8 mouse cellular contexts compared by ENCODE assay signal in the genomic region with DNA sequence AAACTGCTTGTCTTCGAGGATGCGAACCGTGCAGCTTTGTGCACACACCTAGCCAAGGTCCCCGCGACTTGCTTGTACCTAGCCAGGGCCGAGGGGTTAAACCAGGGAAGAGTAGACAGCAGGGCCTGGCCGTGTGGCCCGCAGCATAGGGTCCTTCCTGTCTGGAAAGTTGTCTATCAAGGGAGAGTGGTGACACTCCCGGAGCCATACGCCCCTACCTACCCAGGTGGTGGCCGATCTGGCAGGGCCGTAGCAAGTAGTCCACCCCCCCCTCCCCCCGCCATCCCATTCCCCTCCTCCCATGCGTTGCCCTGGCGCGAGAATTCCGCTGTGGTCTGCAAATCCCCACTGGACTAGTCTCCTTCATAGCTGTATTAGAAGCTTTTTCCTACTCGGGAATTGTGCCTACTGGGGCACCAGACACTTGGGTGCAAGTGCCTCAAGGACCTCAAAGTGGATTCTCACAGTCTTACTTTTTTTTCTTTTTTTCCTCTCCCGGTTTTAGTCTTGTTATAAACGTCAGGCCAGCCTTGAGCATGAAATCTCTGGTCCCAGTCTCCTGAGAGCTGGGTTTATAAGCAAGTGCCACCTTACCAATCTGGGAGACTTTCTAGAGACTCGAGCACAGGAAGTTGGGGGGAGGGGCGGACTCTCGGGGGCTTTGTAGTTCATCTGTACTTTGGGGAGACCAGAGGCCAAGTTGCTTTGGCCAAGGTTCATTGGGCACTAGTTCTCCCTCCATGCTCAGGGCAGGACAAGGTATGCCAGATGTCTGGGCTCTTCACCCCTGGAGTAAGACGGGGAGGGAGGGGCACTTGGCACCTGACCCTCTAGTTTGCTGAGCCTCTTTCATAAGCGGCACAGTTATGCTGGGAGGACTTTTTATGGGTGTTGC. TPM values are rescaled to one million over a fixed set of nuclear protein-coding genes. Genes with fewer than 3 reads are reported as not detected.
DNase-seq lines count a peak whose midpoint lies in the region; ATAC-seq and TF ChIP-seq lines count a peak whose summit lies in the region.

No protein-coding gene starts in this region.

- DNase-seq in adrenal gland, adult (ENCODE audit: inconsistent age in 2 of 2, low spot score in 1 of 2): peak; percentile 45 to 80
- DNase-seq in adrenal gland, postnatal 25 days: no peak
- peak; percentile 40 for DNase-seq in Muller cell, postnatal 12 days (ENCODE audit: inconsistent ontology term)
- peak; percentile 70 for DNase-seq in forebrain, embryonic 11.5 days (ENCODE audit: low spot score)
- DNase-seq in liver, embryonic 11.5 days (ENCODE audit: low spot score): peak; percentile 63
- peak; percentile 80 for DNase-seq in thymus, postnatal 25 days

- H3ac ChIP-seq in myocyte (ENCODE audit: control insufficient read depth, insufficient read length): peak overlapping the region; percentile 28

- H3K4me1 ChIP-seq in forebrain, embryonic 11.5 days (replicated peaks; ENCODE audit: control insufficient read depth, insufficient read depth, low read length): peaks cover 27% of the 10 kb centered on the region
- H3K4me1 ChIP-seq in hindbrain, embryonic 16.5 days (ENCODE audit: control insufficient read depth, insufficient read depth, low read depth, low read length): peaks cover 27% of the 10 kb centered on the region
- H3K4me1 ChIP-seq in liver, embryonic 11.5 days (replicated peaks; ENCODE audit: control insufficient read depth, insufficient read depth, low read length): peaks cover 15% of the 10 kb centered on the region

- ATAC-seq in forebrain, embryonic 11.5 days (replicated peaks; ENCODE audit: low FRiP score): peak; percentile 51
- no peak for ATAC-seq in hindbrain, embryonic 16.5 days
- ATAC-seq in liver, embryonic 11.5 days (replicated peaks; ENCODE audit: low FRiP score): peak; percentile 19; the same call in 1 of the 2 replicates

- H3K27me3 ChIP-seq in forebrain, embryonic 11.5 days (ENCODE audit: control insufficient read depth, insufficient read depth, low read length): no peaks in the 10 kb centered on the region
- no peaks in the 10 kb centered on the region for H3K27me3 ChIP-seq in hindbrain, embryonic 16.5 days (replicated peaks; ENCODE audit: control insufficient read depth, insufficient read depth, low read length)
- no peaks in the 10 kb centered on the region for H3K27me3 ChIP-seq in liver, embryonic 11.5 days (replicated peaks; ENCODE audit: control insufficient read depth, insufficient read depth, low read length)
- no peaks in the 10 kb centered on the region for H3K27me3 ChIP-seq in myocyte (ENCODE audit: control insufficient read depth, insufficient read depth, insufficient read length)

- H3K4me3 ChIP-seq in forebrain, embryonic 11.5 days (ENCODE audit: low read depth, low read length): peak overlapping the region; percentile 84
- peak overlapping the region; percentile 78 for H3K4me3 ChIP-seq in hindbrain, embryonic 16.5 days (ENCODE audit: low read length)
- H3K4me3 ChIP-seq in liver, embryonic 11.5 days (ENCODE audit: low read depth, low read length): peak overlapping the region; percentile 85
- H3K4me3 ChIP-seq in myocyte: peak overlapping the region; percentile 83

- H3K9me3 ChIP-seq in forebrain, embryonic 11.5 days (ENCODE audit: control insufficient read depth, low read length): no peaks in the 10 kb centered on the region
- no peaks in the 10 kb centered on the region for H3K9me3 ChIP-seq in hindbrain, embryonic 16.5 days (ENCODE audit: control insufficient read depth, low read length)
- H3K9me3 ChIP-seq in liver, embryonic 11.5 days (ENCODE audit: control insufficient read depth, low read length): no peaks in the 10 kb centered on the region

- H3K9ac ChIP-seq in forebrain, embryonic 11.5 days (ENCODE audit: low read length): peak overlapping the region; percentile 85
- H3K9ac ChIP-seq in hindbrain, embryonic 16.5 days (ENCODE audit: low read depth, low read length): peak overlapping the region; percentile 79
- peak overlapping the region; percentile 89 for H3K9ac ChIP-seq in liver, embryonic 11.5 days (ENCODE audit: low read depth, low read length)

- peak overlapping the region; percentile 85 for H3K4me2 ChIP-seq in forebrain, embryonic 11.5 days (ENCODE audit: low read depth, low read length, severe bottlenecking)
- H3K4me2 ChIP-seq in hindbrain, embryonic 16.5 days (ENCODE audit: low read length): peak overlapping the region; percentile 88
- peak overlapping the region; percentile 85 for H3K4me2 ChIP-seq in liver, embryonic 11.5 days
- H3K4me2 ChIP-seq in myocyte (ENCODE audit: low read depth): peak overlapping the region; percentile 85

- WGBS in forebrain, embryonic 11.5 days: 2% methylated on average over 25 of the region's 25 CpGs
- WGBS in hindbrain, embryonic 16.5 days: 2% methylated on average over 17 of the region's 25 CpGs
- WGBS in liver, embryonic 11.5 days: 5% methylated on average over 25 of the region's 25 CpGs

- H3K79me2 ChIP-seq in myocyte (ENCODE audit: control insufficient read depth, insufficient read depth): peaks cover 24% of the 10 kb centered on the region

- peak overlapping the region; percentile 62; the same call in 1 of the 2 replicates for H3K27ac ChIP-seq in forebrain, embryonic 11.5 days (ENCODE audit: low read depth, low read length)
- peak overlapping the region; percentile 82 for H3K27ac ChIP-seq in hindbrain, embryonic 16.5 days (ENCODE audit: low read depth, low read length)
- H3K27ac ChIP-seq in liver, embryonic 11.5 days (ENCODE audit: low read depth, low read length): peak overlapping the region; percentile 76

- no peak for TF ChIP-seq POLR2A in myocyte (IDR thresholded peaks at IDR 0.05; ENCODE audit: insufficient read length, low read depth)

- H3K36me3 ChIP-seq in forebrain, embryonic 11.5 days (ENCODE audit: control insufficient read depth, insufficient read depth, low read length): no peaks in the 10 kb centered on the region
- no peaks in the 10 kb centered on the region for H3K36me3 ChIP-seq in hindbrain, embryonic 16.5 days (ENCODE audit: control insufficient read depth, insufficient read depth, low read length)
- no peaks in the 10 kb centered on the region for H3K36me3 ChIP-seq in liver, embryonic 11.5 days (ENCODE audit: control insufficient read depth, insufficient read depth, low read length)
- no peaks in the 10 kb centered on the region for H3K36me3 ChIP-seq in myocyte (ENCODE audit: control insufficient read depth, insufficient read depth)

TF ChIP-seq in myocyte, 11 proteins besides CTCF, POLR2A, EP300 and RAD21:
- TF ChIP-seq E2F4 (IDR thresholded peaks at IDR 0.05; ENCODE audit: insufficient read depth) (no peak), MAX (IDR thresholded peaks at IDR 0.05; ENCODE audit: low read depth) (no peak), SRF (IDR thresholded peaks at IDR 0.05; ENCODE audit: control insufficient read depth, insufficient read length, low read depth) (no peak), USF1 (IDR thresholded peaks at IDR 0.05; ENCODE audit: low read depth) (no peak), MYOG (IDR thresholded peaks at IDR 0.05; ENCODE audit: control insufficient read depth in 1 of 3, insufficient read depth in 1 of 3, insufficient read length in 2 of 3, low read depth in 2 of 3) (no peak), REST (IDR thresholded peaks at IDR 0.05; ENCODE audit: insufficient read depth, insufficient read length) (no peak), POLR2AphosphoS2 (IDR thresholded peaks at IDR 0.05; ENCODE audit: insufficient read length, low read depth) (no peak), TCF12 (IDR thresholded peaks at IDR 0.05; ENCODE audit: insufficient read depth, poor library complexity, severe bottlenecking) (no peak), TCF3 (IDR thresholded peaks at IDR 0.05; ENCODE audit: insufficient read length, low read depth) (no peak), CEBPB (IDR thresholded peaks at IDR 0.05; ENCODE audit: insufficient read depth, poor library complexity, severe bottlenecking) (no peak), MYOD1 (IDR thresholded peaks at IDR 0.05; ENCODE audit: control insufficient read depth in 1 of 3, insufficient read length in 2 of 3, low read depth in 2 of 3) (no peak)

RNA-seq across cellular contexts. Expression of gene Klhl25, which starts 0.9 kb away (rescaled TPM):
- total RNA-seq in adrenal gland, postnatal 25 days (2021): 10.9 and 16.2 TPM in 2 replicates
- 22.5 and 25.8 TPM in 2 replicates for polyA plus RNA-seq in forebrain, embryonic 11.5 days (2014; fragmentation: Nextera tagmentation; extraction: Ambion mirVana)
- 30.8 and 33.0 TPM in 2 replicates for polyA plus RNA-seq in hindbrain, embryonic 16.5 days (2015; fragmentation: Nextera tagmentation; extraction: Ambion mirVana)
- 11.6 and 12.9 TPM in 2 replicates for polyA plus RNA-seq in liver, embryonic 11.5 days (2014; fragmentation: Nextera tagmentation; extraction: Ambion mirVana)
- polyA plus RNA-seq in myocyte (2012; fragmentation: generic; extraction: Trizol): 14.6 TPM
